Mouse (Mus musculus): ENCODE measurements around the gene Ano1. TPM values are rescaled to one million over a fixed set of nuclear protein-coding genes. Genes with fewer than 3 reads are reported as not detected.

Gene Ano1
- total RNA-seq, 2 experiments from 2014 or later: 2.5 to 2.6 TPM

DNA sequence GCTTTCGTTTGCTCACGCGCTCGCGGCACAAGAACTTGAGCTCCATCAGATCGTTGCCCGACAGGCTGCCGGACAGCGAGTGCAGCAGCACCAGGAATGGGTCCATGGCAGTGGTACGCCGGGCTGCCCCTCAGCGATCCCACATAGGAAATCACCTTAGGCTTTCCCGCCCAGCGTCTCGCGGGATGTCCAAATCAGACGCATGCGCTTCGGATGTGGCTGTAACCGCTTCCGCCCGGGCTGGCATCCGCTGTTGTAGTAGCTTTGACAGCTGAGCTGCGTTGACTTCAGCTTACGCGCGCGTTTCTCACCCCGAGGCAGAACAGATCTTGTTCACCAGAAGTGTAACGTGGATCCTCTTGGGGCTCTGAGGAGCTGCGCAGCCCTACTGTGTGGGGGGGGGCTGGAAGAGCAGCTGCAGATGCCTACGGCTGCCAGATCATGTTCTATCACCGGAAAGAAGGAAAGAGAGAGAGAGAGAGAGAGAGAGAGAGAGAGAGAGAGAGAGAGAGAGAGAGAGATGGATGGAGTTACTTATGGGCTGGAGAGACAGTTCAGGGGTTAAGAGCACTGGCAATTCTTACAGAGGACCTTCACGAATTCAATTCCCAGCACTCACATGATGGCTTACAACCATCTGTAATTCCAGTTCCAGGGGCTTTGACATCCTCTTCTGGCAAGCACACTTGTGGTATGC, 169.3 kb downstream of the Ano1 start, which contains the start of gene Fadd:
Gene Fadd (minus strand): TSS at position 180 of the 697 bp plus-strand sequence.
- peak; percentile 91 to 92 for DNase-seq

DNA sequence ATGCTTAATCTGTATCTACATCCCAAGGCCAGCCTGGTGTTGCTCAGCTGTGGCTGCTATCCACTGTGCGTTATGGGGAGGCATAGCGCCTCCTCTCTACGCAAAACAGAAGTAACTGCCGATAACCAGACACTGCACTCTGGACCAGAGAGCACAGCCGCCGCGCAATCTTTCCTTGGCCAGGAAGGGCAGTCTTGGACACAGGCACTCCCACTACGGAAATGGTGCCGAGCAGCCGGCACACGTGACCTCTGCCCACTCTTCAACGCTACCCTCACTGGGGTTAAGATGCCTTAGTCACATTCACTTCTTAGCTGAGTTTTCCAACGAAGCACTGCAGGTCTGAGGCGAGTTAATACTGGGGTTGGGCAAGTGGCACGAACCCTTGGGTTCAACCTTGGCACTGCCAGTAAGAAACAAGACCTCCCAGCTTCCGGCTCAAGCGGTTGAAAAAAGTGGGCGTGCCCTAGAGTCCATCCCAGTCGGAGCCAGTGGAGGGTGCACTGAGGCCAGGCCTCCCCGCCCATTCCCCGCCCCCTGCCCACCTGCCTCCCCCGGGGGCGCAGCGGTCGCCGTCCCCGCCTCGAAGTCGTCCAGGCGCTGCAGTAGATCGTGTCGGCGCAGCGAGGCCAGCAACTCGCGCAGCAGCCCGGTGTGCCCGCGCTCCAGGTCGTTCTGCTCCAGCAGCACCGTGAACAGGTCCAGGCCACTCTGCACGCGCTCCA, 170.1 kb downstream of the Ano1 start:
- DNase-seq: peak; percentile 56

DNA sequence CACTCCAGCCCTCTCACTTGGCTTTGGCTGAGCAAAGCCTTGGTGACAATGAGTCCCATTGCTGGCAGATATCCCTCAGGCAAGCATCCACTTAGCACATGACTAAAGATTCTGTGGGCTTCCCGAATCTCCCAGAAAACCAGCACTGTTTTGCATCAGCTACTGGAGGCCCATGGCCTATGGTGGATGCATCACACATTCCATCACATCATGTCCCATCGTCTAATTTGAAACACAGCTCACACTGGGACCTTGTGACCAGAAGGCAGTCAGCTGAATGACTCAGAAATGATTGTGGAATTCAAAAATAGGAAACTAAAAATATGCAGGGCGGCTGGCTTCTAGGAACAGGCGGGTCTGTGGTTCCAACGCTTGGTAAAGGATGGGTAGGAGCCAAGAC, 173.9 kb downstream of the Ano1 start:
- peak in 1 of 2 experiments; percentile 16 for DNase-seq

DNA sequence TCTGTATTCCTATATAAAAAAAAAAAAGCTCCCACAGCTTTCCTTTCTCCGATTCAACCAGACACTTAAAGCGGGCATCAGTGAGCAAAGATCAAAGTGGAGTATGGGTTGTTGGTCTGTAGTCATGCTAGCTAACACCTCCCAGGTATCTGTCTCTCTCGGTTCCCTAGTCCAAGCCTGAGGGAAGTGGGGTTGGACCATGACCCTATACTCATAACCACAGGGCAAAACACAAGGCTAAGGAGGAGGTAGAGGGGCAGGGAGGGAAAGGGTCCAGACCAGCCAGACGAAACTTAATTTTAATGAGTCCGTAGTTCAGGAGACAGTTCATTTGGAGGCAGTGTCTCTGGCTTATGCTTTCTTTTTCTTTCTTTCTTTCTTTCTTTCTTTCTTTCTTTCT, 179.5 kb downstream of the Ano1 start:
- DNase-seq: no peak

DNA sequence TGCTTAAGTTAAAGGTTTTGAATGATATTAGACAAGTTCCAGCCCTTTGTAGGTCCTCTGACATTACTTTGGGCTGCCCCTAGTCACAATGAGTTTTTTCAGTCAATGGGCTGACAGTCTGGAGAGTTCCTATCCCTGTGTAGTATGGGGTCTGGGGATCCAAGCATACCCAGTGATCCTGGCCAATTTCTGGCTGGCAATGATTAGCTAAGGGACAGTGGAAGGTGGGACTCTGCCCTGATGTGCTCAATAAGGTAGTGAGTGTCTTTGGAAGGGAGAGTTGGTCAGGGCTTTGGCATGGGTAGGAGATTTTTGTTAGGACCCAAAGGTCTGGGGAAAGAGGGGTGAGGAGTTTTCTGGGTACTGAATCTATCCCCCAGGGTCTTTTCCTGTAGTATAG, 180.2 kb downstream of the Ano1 start:
- DNase-seq: no peak

DNA sequence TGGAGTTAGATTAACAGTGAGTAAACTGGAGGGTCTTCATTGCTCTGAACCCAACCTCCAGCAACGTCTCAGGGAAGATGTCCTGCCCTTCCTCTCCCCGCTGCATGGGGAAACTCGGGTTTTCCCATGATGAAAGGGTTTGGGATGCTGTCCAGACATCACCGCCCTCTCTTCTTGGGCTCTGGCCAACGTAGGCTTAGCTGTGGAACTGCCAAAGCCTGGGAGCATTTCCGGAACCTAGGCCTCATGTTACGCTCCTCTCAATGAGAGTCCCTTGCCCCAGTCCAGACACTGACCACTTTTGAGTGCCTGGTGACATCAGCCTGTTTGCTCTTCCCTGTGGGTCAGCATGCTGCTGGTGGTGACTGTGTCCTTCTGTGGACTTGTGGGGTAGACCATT, 182.3 kb downstream of the Ano1 start:
- no peak for DNase-seq

DNA sequence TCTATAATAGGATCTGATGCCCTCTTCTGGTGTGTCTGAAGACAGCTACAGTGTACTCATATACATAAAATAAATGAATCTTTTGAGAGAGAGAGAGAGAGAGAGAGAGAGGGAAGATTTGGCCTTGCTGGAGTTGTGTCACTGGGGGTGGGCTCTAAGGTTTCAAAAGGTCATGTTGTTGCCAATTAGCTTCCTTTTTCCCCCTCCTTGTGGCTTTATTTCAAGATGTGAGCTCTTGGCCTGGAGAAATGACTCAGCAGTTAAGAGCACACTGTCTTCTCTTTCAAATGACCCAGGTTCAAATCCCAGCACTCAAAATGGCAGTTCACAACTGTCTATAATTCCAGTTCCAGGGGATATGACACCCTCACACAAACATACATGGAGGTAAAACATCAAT, 183.7 kb downstream of the Ano1 start:
- no peak for DNase-seq

DNA sequence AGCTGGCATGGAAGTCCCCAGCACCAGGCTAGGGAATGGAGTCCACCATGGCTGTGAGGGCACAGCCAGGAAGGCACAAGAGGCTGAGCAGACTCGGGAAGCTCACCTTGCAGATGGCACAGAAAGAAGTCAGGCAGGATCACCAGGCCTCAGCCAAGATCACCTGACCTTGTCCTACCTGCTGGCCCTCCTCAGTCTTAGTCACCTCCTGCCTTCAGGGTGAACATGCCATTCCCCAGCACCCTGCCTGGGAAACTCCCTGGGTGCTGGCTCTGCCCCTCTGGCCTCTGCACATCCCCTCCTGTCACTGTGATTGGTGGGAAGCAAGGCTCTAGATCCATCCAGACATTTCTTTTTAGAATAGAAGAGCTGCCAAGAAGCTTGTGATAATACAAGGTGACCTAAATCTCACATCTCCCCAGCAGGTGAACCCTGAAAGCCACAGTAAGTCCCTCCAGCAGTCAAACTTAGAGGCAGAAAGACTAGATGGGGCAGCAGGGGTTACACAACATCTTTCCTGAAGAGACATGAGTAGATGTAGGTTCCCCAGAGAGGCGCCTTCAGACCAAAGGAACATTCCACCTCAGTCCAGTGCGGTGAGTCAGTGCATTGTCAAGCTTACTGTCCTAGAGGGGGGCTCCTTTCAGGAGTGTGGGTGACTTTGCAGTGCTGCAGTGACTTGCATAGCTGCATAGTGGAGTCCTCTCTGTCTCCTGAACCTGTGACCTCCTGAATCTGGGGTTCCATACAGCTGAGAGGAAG, 184.7 kb downstream of the Ano1 start:
- no peak for DNase-seq

DNA sequence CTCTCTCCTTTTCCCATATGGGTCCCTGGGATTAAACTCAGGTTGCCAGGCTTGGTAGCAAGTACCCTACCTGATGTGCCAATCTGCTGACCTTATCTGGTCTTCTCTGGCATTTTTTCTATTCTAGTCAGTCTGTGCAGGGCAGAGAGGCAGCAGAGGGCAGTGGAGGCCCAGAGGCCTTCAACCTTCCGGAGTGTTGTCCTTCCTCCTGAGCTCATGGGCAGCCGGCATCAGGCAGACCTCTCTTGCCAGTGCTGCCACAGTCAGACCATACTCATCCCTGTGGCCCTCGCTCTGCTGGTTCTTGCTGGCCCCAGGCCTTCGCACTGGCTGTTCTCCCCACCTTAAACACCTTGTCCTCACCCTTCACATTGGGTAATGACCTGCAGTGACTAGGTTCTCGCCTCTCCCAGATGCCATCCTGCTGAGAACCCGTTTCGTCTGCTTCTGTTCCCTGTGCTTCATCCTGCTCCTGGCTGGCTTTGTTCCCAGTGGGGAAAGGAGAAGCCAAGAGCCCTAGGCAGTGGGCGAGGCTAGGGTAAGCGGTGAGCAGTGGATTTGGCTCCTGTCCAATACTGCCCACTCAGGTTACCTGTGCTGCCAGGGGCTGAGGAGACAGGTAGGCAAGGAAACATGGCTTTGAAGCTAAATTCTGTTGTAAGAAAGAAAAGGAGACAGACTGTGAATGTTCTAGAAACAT, 188.2 kb downstream of the Ano1 start:
- no peak for DNase-seq

DNA sequence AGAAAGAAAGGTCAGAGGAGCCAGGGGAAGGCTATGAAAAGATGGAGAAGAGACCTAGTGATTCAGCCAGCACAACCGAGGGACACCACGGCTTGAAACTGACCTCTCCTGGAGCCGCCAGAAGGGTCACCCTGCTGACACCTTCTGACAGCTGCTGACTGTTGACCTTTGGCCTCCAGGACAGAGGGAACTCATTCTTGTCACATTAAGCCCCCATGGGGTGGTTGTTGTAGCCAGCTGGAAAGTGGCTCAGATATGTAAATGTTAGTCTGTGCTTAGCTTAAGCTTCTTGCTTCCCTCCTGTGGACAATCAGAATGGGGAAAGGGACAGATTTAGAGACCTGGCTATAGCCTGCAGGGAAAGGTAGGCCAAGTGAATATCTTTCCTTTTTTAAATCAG, 189.8 kb downstream of the Ano1 start:
- no peak for DNase-seq

DNA sequence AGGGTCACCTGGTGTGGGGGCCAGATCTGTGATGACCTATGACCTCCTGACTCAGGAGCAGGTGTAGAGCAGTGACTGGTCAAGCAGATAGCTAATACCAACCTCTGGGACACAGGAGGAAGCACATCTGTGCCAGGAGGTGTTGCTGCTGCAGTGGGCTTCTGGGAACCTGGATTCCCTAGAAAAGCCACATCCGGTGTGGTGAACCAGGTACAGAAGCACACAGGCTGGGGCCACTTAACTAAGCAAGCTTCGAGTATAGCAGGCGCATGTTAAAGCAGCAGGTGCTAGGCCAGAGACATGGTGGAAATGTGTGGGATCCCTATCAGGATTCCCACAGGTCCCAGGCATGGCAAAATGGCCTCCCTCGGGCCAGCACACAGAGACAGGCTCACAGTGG, 191.2 kb downstream of the Ano1 start:
- DNase-seq: no peak

DNA sequence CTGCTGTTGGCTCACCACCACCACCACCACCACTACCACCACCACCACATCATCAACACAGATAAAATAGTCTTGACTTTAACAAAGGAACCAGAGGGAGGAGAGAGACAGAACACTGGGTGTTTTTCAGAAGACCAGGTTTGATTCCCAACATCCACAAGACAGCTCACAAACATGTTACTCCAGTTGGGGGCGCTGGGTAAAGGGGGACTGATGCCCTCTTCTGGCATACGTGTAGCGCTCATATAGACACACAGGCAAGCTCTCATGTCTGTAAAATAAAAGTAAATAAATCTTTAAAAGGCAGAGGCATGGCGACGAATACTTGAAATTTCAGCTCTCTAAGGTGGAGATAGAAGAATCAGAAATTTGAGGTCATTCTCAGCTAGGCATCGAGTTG, 193.2 kb downstream of the Ano1 start:
- DNase-seq: no peak

DNA sequence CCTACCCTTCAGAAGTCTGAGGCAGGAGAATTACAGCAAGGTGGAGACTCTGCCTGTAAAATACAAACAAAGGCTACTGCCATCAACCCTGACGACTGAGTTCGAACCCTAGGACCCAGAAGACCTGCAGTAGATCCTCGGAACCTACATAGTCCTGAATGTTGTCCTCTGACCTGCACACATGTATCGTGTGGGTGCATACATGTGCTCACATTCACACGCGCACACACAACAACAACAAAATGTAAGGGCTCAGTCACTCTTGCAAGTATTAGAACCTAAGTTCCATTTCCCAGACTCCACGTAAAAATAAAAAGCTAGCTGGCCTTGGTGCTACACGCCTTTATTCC, 197.7 kb downstream of the Ano1 start:
- no peak for DNase-seq

DNA sequence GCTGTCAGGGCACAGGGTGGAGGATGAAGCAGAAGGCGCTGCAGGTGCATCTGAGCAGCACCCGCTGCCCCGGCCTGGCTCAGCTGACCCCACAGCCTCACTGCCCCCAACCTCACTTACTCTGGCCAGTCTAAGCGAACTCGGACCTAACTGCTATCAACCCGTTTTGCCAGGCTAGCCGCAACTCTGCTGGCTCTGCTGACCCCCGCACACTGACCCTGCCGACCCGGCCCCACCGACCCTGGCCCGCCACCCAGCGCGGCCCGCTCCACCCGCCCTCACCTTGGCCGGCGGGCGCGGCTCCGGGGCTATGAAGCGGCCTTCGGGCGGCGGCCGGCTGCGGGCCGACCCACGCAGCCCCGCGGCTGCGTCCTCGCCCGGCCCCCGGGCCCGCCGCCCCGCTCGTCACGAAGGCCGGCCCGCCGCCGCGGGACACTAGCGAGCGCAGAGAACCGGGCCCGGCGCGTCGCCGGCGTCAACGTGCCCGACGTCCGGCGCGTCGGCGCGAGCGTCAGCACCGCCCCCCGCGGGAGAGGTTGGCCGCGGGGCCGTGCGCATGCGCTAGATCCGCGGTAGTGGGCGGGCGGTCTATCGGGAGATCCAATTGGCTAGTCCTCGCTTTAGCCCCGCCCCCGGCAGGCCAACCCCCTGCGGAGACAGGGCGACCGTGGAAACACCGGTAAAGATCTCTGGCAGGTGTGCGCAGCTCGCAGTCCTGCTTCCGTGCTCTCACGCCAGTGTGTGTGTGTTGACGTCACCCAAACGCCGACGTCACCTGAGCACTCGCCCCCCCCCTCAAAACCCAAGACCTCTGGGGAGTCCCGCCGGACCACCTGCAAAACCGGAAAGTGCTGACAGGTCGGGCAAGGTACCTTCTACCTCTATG, 198.3 kb downstream of the Ano1 start, which contains the start of gene Ppfia1:
Gene Ppfia1 (minus strand): TSS at position 493 of the 886 bp plus-strand sequence.
- peak; percentile 98 for DNase-seq

DNA sequence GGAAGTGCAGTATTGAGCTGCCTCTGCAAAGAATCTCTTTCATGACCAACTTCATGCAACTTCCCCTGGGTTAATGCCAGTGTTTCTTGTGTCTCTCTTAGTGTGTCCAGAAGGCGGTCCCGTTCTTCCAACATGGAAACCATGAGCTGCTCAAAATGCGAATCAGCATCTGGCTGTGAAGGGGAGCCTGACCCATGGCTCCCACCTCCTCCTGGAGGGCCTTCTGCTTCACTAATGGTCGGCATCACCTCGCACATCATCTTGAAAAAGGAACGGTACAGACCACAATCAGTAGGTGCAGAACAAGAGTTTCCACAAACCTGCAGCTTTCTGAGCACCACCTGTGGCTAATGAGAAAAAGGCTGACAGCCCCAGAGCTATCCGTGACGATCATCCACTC, 199.5 kb downstream of the Ano1 start:
- DNase-seq: no peak

DNA sequence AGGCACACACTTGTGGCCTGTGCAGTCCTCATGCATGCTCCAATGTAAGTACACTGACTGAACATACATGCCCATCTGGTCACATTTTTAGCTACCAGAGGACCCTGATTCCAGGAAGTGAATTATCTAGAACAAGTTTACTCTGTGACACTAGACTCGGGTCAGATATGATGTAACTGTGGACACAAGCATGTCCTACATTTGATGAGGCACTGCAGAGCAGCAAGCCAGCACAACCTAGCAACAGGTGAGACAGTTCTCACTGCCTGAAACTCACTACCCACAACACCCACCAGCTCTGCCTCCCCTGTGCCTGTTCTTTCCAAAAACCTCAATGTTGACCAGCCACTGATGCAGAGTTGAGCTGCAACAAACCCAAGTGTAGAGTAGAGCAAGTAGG, 201.0 kb downstream of the Ano1 start:
- DNase-seq: no peak

DNA sequence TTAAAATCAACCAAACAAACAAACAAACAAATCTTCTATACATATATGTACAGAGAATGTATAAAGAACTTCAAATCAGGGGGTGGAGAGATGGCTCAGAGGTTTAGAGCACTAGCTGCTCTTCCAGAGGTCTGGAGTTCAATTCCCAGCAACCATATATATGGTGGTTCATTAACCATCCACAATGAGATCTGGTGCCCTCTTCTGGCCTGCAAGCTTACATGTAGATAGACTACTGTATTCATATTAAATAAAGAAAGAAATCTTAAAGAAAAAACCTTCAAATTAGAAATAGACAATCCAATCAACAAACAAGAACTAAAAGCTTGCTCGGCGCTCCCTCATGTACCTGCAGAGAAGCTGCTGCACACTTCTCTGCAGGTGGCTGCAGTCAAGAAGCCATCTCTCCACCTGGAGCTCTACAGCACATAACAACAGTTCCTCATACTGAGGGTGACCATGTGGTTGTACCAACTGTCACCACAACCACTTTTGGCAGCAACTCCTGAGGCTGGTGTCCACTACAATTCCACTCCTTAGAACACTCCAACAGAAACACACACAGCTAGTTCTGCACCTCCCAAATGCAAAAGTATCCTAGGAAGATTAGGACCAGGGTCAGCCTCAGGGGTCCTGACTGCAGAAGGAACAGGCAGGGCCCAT, 201.7 kb downstream of the Ano1 start:
- DNase-seq: no peak

DNA sequence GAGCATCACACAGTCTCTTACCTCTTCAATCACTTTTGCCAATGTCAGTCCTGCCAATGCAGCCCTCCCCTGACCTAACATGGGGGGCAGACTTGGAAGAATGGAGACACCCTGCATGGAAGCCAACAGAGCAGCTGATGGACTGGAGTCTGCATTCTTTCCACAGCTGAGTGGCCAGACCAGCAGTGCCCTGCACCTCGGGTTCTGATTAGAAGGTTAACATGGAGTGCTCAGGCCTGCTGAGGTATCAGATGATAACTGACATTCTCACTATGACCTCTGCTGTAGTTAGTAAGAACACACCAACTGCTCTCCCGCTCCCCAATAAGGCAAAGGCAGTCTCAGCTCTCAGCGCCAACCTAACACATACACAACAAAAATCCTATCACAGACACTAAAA, 206.5 kb downstream of the Ano1 start:
- no peak for DNase-seq

DNA sequence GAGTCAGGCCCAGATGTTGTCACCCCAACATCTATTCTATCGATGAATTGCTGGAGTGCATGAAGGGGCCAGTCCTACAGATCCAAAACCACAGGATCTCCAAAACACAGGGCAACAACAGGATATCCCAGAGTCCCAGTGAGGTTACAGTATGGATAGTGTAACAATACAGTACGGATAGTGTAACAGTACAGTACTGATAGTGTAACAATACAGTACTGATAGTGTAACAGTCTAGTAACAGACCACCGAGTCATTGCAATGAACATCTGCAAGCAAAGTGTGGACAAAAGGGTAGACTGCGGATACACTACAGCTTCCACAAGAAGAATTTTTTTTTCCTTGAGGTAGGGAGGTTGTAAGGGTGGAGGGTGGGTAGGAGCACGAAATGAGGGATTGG, 210.4 kb downstream of the Ano1 start:
- no peak for DNase-seq

DNA sequence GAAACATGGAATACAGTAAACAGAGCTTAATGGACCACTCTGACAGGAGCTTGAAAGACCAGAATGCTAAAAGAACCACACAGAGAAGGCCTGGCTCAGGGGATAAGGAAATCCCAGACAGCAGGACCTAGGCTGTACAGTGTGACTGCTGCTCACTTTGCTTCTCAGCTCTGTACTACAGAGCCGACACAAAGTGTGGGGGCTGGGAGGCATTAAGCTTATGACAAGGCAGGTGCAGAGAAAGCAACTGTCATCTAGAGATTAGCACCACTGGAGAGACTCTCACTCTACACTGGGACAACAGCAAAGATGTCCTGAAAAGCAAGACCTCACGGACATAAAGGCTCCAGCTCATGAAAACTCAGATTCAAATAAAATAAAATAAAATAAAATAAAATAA, 212.6 kb downstream of the Ano1 start:
- DNase-seq: no peak

All from layer of hippocampus, postnatal 36 days (tissue).